Mouse (Mus musculus): ENCODE data around the gene Rnls.
"Not testable (repeated sequence)": the region's sequence is repeated elsewhere in the genome, so short reads cannot be mapped to it uniquely, and the experiment has no call there.

Rnls gene

DNA sequence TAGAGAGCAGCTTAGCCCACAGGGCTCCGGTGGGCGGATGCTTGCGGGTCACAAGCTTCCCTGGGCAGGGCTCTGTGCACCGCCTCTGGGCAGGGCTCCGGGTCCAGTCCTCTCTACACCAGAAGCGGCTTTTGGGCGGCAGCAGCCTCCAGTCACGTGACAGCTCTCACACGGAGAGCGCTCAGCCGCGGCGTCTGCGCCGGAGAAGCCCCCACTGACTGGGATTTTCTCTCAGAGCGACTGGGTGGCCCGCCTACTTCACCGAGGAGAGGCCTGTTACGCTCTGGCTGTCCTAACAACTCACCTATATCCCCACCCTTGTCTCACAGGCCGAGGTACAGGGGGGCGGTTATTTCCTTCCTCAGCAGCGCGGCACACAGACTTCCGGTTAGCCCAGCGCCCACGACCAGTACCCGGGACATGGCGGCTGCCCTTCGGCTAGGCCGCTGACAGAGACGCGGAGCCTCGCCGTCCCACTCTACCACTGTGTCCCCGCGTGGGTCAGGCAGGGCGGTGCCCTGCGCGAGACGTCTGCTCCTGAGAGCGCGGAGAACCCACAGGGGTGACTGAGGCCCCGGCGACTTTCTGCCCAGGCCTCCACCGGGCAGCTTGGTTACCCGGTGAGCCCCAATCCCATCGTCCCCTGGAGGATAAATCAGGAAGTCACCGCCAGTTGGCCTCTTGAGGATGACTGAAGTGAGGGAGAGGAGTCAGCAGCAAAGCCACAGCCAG, at the start of gene Rnls:
TSS of gene Rnls (minus strand) at position 645 of the 732 bp plus-strand sequence.
- peak; percentile 80 for DNase-seq (ENCODE audit: low read depth, low spot score)

DNA sequence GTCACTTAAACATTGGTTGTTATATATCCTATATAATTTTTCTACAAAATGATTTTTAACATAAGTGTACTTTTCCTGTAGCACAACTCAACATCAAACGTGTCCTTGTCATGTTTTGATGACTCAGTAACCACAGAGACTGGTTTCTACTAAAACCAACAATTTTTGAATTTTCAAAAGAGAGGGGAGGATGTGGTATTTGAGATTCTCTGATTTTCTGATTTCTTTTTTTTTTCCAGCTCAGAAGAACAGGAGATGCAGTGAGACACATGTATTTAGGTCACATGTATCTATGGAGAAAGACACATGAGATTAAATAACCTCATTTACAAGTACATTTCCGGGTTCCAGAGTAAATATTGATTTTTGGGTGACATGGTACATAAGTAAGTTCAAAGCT, 37.4 kb upstream of the Rnls start:
- DNase-seq (ENCODE audit: low read depth, low spot score), result peak; percentile 38

DNA sequence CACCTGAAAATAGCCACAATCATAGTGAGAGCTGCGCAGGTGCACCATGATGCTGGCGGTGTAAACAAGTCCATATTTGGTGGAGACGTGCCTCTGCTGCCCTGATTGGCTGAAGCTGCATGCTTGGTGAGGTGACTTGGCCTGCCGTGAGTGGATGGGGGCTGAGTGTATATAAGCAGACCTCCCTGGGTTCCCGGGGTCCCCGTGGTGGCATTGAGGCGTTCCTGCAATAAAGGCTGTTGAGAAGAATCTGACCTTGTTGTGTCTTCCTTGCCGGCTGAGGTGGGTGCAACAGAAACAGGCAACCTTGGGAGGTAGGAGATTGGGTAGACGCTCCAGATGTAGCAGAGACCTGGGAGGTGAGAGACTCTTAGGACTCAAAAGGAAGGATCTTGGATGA, 27.3 kb upstream of the Rnls start:
- not testable (repeated sequence) for DNase-seq (ENCODE audit: low read depth, low spot score)

DNA sequence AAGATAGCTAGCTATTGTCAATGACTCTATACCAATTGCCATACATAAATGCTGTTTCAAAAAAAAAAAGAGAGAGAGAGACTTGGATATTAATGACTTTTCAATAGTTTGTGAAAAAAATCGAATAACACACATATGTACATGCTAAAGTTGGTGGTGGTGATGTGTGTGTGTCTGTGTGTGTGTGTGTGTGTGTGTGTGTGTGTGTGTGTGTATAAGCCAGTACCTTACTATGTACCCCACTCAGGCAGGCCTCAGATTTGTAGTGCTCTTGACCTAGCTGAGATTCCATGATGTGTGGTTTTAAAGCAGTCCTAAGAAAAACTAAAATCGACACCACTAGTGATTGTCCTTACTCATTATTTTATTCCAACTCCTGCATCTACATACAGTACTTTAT, 11.3 kb downstream of the Rnls start:
- no peak for DNase-seq (ENCODE audit: low read depth, low spot score)

DNA sequence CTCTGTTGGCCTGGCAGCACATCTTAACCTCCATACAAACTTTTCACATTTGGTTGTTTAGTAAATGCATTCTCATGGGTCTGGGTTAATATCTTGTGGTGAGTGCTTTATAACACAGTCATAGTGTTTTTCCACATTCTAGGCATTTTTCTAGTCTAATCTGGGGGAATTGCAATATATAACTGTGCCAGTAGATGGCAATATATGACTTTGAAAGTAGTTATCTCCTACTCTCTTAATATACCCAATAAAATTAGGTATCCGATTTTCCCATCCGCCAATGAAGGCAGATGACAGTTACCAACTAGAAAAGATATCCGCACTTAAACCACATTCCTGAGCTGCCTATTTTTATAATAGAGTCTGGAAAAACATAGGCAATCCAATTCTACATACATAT, 11.7 kb downstream of the Rnls start:
- DNase-seq (ENCODE audit: low read depth, low spot score), result peak; percentile 64

DNA sequence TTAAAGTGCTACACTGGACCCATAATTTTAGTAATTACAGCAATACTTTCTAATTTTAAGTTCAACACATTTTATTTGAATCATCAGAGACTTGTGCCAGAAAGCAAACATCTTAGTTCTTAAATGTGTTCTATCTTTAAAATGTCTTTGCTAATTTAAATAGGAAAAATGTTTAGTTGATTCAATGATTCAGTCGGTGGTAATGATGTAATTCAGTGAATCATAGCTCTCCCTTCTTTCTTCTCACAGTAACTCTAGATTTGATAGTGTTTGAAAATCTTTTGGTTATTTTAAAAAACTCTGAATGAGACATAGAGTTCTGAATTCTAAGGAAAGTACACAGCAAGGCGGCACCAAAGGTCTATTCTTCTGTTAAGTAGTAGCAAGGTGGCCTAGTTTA, 23.3 kb downstream of the Rnls start:
- DNase-seq (ENCODE audit: low read depth, low spot score), result no peak

DNA sequence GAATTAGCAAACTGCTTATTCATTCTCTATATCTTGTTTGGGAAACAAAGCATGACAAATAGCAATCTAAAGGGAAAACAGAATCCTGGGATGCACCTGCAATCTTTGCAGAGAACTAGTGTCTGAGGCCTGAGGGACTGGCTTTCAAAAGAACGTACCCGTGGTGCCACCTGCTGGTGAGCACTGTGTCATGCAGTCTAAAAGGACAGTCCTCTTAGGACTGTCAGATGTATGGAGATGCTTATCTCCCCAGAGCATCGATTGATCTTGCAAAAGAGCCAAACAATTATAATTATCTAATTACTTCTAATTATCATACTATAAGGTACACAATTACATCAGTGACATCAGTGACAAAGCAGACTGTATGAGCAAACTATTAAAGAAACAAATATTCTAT, 25.4 kb downstream of the Rnls start:
- peak; percentile 82 for DNase-seq (ENCODE audit: low read depth, low spot score)

DNA sequence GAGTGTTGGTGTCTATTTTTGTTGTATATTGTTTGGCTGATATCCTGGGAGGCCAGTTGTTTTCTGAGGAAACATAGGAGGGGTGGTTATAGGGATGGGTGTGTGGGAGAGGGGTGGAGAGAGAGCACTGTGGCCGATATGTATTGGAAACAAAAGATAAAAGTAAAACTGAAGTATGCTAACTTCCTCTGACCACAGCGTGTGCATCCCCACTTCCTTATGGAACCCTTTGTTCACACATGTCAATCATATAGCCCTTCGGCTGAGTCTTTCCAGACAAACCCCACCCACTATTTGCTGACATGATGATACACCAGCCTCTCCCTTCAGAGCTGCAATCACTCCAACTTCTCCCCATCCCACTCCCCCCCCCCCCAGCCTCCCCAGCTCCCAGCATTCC, 35.1 kb downstream of the Rnls start:
- no peak for DNase-seq (ENCODE audit: low read depth, low spot score)

DNA sequence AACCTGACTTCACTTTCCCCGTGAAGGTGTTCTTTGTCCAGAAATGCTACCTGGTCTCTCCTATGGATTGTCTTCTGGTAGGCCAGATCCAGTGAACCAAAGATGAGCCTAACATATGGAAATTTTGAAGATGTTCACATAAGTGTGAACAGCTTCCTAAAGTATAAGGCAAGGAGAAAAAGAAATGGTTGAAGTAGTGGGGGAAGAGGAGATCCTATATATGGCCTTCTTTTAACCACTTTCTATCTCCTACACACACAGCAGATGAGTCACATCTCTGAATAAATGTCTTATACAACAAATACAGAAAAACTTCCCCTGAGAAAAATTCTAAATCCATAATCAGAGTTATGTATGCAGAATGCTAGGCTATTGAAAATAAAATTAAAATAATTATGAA, 52.0 kb downstream of the Rnls start:
- no peak for DNase-seq (ENCODE audit: low read depth, low spot score)

DNA sequence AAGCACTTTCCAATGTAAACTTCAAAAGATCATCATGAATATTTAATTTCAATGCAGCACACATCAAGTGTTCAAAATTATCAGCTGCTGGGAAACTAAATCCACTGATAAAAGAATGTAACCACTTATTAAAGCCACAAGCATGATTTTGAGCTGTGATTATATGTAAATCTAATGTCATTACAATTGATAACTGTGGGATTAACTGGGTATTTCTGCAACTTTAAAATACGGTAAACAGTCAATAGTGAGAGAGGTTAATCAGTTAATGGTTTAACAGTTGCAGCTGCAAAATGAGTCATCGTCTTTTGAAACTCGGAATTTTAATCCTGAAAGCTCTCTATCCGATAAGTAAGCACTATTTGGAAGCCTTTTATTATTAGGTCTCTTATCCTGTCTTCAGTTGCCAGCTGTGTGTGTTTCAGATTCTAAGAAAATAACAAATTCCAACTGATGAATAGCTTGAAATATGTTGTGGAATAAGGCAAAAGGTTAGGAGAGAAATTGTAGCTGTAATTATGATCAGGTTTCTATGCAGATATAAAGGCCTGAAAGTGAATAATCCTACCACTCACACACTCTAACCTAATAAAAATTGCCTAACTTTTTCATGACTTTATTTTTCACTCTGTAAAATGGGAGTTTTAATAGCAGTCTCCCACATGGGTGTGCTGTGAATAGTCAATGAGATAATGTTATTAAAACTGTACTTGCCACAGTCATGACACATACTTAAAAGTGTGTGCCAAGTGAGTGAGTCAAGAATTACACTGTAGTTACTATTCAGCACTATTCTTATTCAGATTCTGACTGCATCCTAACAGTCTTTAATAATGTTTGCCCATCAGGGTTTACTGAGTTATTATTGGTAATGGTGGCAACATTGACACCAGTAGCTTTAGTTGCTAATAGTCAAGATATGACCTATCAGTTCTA, 65.1 kb downstream of the Rnls start:
- DNase-seq (ENCODE audit: low read depth, low spot score), result no peak

DNA sequence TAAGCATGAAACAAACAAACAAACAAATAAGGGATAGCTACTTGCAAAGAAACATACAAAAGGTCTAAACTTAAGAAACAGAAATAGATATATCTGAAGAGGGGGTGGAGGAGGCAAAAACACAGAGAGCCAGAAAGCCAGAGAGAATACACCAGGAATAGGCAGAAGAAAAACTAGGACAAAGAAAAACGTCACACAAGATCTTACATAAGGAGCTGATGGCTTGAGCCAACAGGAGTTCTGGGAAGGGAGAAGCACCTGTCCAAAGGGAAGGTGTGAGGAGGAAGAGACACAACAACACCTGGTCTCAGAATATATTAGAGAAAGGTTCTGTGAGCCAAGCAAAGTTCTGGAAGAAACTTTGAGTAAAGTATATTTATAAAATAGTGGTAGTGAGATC, 73.3 kb downstream of the Rnls start:
- DNase-seq (ENCODE audit: low read depth, low spot score), result no peak

DNA sequence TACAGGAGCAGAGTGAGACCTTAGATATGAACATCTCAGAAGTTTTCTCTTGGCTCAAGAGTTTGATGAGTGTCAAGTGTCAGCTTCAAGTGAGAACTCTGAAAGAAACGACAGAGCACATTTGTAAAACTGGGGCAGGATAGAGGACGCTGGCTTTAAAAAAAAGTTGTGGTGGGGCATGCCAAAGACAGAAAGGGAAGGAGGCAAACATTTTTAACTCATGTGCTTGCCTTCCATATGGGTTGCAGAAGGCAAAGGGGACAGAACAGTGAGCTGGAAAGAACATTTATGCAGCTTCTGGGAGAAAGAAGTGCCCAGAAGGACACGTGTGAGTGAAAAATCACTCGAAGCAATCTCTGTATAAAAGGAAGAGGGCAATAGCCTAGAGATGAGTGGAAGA, 75.0 kb downstream of the Rnls start:
- no peak for DNase-seq (ENCODE audit: low read depth, low spot score)

DNA sequence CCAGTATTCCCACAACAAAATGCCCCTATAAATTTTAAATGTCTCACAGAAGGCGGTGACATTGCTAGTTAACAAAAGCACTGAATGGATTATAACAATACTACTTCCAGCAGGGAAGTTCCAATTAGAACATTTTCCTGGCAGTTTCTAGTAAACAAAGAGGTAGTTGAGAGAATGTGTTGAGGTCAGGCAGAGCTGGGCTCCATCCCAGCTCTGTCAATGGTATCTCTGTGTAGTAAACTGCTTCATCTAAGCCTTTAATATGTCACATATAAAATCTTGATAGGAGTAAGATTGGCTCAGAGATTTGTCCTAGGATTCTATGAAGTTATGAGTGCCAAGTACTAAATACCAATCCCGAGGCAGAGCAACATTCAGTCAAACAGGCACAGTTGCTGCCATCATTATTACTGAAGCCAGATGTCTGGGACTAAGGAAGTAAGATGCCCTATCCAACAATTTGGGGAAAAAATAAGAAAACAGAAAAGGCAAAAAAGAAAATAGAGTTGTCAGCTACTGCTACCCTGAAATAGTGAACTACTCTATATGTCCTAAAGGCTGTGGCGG, 92.3 kb downstream of the Rnls start:
- DNase-seq (ENCODE audit: low read depth, low spot score), result no peak

DNA sequence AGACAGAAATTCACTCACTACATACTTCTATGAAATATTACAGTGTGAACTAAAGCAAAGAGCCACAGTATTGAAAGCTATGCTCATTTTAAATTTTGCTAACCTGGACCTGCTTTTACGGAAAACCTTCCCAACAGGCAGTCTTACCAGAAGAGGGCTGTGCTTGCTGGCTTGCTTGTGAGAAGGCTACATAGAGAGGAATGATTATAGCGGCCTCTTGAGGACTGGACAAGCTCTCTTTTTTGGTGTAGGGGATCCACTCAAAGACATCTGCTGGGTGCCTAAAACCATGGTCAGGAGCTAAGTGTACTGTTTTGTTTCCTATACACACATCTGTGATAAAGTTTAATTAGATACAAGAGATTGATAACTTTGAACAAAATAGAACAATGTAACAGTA, 95.8 kb downstream of the Rnls start:
- DNase-seq (ENCODE audit: low read depth, low spot score), result no peak

DNA sequence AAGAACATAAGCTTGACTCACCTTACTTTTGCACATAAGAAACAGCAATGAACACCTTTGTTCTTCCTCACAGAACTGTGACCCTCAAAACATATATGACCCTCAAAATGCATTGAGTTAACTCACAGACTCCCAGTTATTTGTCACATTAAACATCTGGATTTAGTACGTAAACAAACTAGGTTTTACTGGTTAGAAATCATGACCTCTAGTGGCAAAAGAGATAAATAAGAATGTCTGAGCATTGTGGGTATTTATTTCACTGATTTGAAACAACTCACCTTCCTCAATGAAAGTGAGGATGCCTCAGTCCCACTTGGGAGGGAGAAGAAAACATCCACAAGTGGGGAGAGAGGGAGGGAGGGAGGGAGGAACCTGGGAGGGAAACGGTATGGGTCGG, 109.1 kb downstream of the Rnls start:
- DNase-seq (ENCODE audit: low read depth, low spot score), result peak; percentile 3

DNA sequence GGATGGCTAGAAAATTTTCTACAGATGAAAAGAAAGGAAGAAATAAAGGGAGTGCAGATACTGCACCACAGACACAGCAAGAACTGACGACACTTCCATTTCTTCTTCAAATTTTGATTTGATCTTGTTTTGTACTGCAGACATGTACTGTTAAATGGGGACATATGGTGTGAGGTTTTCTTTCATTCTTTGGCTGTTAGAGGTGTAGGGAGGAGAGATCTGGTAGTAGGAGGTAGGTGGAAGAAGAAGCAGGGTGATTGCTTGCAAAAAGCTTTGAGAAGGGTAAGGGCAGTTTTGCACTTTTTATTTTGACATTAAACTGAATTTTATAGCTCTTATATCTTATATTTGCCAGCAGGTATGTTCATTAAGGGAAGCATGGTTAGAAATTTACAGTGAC, 115.7 kb downstream of the Rnls start:
- no peak for DNase-seq (ENCODE audit: low read depth, low spot score)

DNA sequence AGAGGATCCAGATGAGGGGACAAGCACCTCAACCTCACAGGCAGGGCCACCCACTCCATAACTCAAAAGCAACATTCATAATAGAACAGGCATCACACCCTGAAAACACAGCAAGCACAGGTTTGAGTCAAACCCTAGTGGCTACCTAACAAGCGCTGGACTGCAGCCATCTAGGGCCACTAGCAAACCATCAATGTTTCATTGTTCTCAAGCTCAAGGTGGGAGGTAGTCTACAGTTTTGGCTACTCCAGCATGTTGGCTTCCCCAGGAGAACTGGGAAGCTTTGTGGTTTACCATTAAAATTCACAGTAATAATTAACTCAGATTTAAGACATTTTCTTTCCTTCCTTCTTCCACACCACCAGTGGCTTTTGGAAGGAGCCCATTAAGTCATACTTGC, 118.4 kb downstream of the Rnls start:
- DNase-seq (ENCODE audit: low read depth, low spot score), result no peak

DNA sequence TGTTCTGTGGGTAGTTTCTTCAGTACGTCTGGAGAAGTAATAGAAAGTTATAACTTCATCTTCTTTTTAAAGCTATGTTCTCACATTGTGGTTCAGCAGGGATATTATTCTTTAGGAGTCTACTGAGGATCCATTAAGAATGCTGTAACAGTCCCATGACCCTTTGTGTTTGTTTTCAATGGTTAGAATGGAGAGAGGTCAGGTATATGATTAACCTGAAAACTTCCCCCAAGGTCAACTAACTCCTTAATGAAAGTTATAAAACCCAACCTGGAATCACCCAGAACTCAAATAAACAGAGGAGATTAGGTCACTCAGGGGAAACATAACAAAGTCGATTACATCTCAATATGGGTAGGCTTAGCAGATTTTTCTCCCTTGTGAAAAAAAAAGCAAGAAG, 120.5 kb downstream of the Rnls start:
- DNase-seq (ENCODE audit: low read depth, low spot score), result no peak

DNA sequence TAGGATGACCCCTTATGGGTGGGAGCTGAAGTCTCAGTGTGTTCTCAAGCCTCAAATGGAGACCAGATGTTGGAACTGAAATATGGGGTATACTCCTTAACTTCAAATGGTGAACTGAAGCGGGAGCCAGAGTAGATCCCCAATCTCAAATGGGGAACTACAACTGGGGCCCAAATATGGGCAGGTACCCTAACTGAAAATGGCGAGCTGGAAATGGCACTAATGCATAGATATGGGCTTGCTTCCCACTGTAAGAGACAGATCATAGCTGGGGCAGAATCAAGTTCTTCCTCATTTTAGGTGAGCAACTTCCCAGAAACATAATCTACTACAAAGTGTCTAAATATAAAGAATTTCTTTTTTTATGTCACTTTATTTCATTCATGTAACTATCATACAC, 121.9 kb downstream of the Rnls start:
- no peak for DNase-seq (ENCODE audit: low read depth, low spot score)

DNA sequence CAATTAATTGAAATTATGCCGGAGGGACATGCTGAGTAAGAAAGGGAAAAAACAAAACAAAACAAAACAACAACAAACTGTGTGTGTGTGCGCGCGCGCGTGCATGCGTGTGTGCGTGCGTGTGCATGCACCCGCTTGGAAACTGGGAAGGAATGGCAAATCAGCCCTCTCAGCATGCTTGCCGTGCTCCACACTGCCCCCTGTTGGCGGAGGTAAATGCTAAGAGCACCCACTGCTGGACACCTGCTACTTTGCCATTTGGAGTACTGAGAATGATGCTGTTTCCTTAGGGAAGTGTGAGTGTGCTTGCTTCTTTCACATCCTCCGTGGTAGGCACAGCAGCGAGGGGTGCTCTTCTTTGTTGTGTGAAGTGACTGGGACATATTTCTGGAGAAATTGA, 124.1 kb downstream of the Rnls start:
- DNase-seq (ENCODE audit: low read depth, low spot score), result peak; percentile 73

DNA sequence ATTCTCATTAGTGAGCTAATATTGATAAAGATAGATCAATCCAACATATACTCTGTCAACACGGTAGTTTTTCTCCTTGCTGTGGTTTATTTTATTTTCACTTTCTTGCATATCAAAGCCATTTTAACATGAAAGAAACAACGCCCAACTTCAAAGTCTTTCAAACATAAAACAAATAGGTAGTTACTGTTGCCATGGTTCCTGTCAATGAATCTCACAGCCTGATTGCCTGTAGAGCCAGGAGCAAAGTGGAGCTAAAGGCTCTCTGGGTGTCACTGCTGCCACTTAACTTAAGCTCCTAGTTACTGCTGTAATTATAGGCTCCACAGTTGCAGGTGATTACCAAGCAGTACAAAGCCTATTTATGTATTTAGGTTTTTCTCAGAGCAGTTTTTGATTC, 126.8 kb downstream of the Rnls start:
- DNase-seq (ENCODE audit: low read depth, low spot score), result peak; percentile 71

DNA sequence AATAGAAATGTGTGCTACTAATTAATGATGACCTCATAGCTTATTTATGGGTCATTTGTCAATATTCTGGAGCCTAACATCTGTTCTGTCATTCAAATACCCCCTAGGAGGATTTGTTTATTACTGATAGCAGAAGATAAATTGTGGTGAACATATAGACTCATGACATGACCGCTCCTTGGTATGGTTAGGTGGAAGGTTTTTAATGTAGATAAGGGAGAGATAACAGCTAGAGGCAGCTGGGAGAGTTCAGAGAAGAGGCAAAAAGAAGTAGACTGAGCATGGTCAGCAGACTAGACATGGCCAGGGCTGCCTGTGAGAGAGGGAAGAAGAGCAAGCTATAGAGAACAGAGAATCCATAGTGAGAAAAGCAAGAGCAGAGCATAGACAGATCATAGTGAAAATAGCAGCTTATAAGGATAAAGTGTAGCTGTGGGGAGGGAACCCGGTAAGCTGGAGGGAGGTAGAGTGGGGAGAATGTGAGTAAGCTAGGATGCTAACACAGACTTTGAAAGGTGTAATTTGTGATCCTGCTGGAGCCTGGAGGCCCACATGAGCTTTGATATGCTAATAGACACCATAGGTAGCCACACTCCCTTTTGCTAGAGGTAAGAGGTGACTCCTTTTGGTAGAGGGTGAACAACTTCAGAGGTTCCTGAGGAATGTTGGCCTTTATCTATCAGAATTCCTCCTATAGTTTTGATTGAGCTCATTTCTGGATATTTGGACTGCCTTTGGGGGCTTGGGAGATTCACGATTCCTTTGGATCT, 127.7 kb downstream of the Rnls start:
- no peak for DNase-seq (ENCODE audit: low read depth, low spot score)

Data from CD4-positive, CD25-positive, alpha-beta regulatory T cell, adult 2 months (primary cell).